Mouse (Mus musculus) lung, embryonic 14.5 days (tissue): ENCODE data around the gene Zbtb20. TPM values are rescaled to one million over a fixed set of nuclear protein-coding genes. Genes with fewer than 3 reads are reported as not detected.

Source experiments
- ATAC-seq: fragments of 200-750 bp; cut with Nextera tagmentation; 2 replicates; pipeline ENCODE4 v1.8.0; 2017; ENCODE audit warnings: mild to moderate bottlenecking, moderate TSS enrichment, moderate library complexity; ENCODE audit not compliant: insufficient read depth
- DNase-seq: peaks from one replicate; pipeline ENCODE4 v3.0.0-alpha.2; 2015
- H3K27ac ChIP-seq: fragments of 300-500 bp; sonication (generic); 2 replicates; pipeline ENCODE4 v1.5.1; 2014; ENCODE audit warnings: low read depth, mild to moderate bottlenecking, moderate library complexity
- H3K27me3 ChIP-seq: fragments of 300-500 bp; sonication (generic); 2 replicates; pipeline ENCODE4 v1.6.1; 2014; ENCODE audit warnings: low read length, control low read depth; ENCODE audit not compliant: insufficient read depth
- H3K36me3 ChIP-seq: fragments of 300-500 bp; sonication (generic); 2 replicates; pipeline ENCODE4 v1.6.1; 2014; ENCODE audit warnings: control low read depth; ENCODE audit not compliant: insufficient read depth
- H3K4me1 ChIP-seq: fragments of 300-500 bp; sonication (generic); 2 replicates; pipeline ENCODE4 v1.6.1; 2014; ENCODE audit warnings: antibody characterized with exemption, control low read depth; ENCODE audit not compliant: insufficient read depth
- H3K4me2 ChIP-seq: fragments of 300-500 bp; sonication (generic); 2 replicates; pipeline ENCODE4 v1.6.1; 2014; ENCODE audit warnings: mild to moderate bottlenecking
- H3K4me3 ChIP-seq: fragments of 300-500 bp; sonication (generic); 2 replicates; pipeline ENCODE4 v1.5.1; 2014; ENCODE audit warnings: low read depth, low read length
- H3K9ac ChIP-seq: fragments of 300-500 bp; sonication (generic); 2 replicates; pipeline ENCODE4 v1.6.1; 2014
- H3K9me3 ChIP-seq: fragments of 300-500 bp; sonication (generic); 2 replicates; pipeline ENCODE4 v1.6.1; 2016; ENCODE audit warnings: low read depth, low read length, control low read depth
- CTCF ChIP-seq: IDR thresholded peaks from 2 replicates; pipeline ENCODE4 v1.5.1; 2016; ENCODE audit warnings: antibody characterized with exemption, low read depth
- WGBS: fragments of 180-500 bp; shearing (Covaris S2); extraction: QIAGEN DNeasy Blood & Tissue Kit; methylation state at CpG from one replicate; pipeline ENCODE4 v1.1.7; 2014; 5-methylcytosine and 5-hydroxymethylcytosine counted together
- polyA plus RNA-seq: library from polyadenylated mRNA; unstranded; fragments of >200 nt; fragmentation: Nextera tagmentation; extraction: Ambion mirVana; gene quantifications from 2 replicates; pipeline ENCODE4 v1.2.1, GENCODE M21; 2014

Zbtb20 gene
- polyA plus RNA-seq, 1 experiment from 2014 or later = 17.6 TPM

- no peaks in the 10 kb centered on the region for H3K36me3 ChIP-seq
- no peaks in the 10 kb centered on the region for H3K4me1 ChIP-seq
- H3K27ac ChIP-seq = no peak overlapping the region
- 76% methylated on average over 1 of the region's 1 CpGs for WGBS
- no peak overlapping the region for H3K4me2 ChIP-seq
- TF ChIP-seq CTCF = no peak
- ATAC-seq = no peak
- no peaks in the 10 kb centered on the region for H3K27me3 ChIP-seq
- DNase-seq = no peak
- no peak overlapping the region for H3K9ac ChIP-seq
- no peaks in the 10 kb centered on the region for H3K9me3 ChIP-seq
- no peak overlapping the region for H3K4me3 ChIP-seq
Measured at GRCm38 (mm10) chr16:43094161-43094560, 218.5 kb downstream of the Zbtb20 start.

- no peak for TF ChIP-seq CTCF
- H3K36me3 ChIP-seq = no peaks in the 10 kb centered on the region
- H3K9ac ChIP-seq = no peak overlapping the region
- H3K9me3 ChIP-seq = no peaks in the 10 kb centered on the region
- no peak overlapping the region for H3K27ac ChIP-seq
- H3K27me3 ChIP-seq = no peaks in the 10 kb centered on the region
- ATAC-seq (no peak), DNase-seq (no peak)
- no peaks in the 10 kb centered on the region for H3K4me1 ChIP-seq
- no peak overlapping the region for H3K4me2 ChIP-seq
- WGBS = 89% methylated on average over 6 of the region's 6 CpGs
- H3K4me3 ChIP-seq = no peak overlapping the region
Measured at GRCm38 (mm10) chr16:43094756-43095155, 219.1 kb downstream of the Zbtb20 start.

- no peak for DNase-seq
- Histone ChIP-seq H3K4me3 (no peak overlapping the region), H3K27me3 (no peaks in the 10 kb centered on the region), H3K9me3 (no peaks in the 10 kb centered on the region), H3K4me1 (no peaks in the 10 kb centered on the region), H3K27ac (no peak overlapping the region), H3K4me2 (no peak overlapping the region), H3K9ac (no peak overlapping the region), H3K36me3 (no peaks in the 10 kb centered on the region)
- ATAC-seq = no peak
- no peak for TF ChIP-seq CTCF
Measured at GRCm38 (mm10) chr16:43096040-43096439, 220.4 kb downstream of the Zbtb20 start.

GRCm38 (mm10) chr16:43098153-43098552 lies 222.5 kb downstream of the Zbtb20 start:
- Histone ChIP-seq H3K27me3 (no peaks in the 10 kb centered on the region), H3K27ac (no peak overlapping the region), H3K4me2 (no peak overlapping the region), H3K4me1 (no peaks in the 10 kb centered on the region), H3K9ac (no peak overlapping the region), H3K36me3 (no peaks in the 10 kb centered on the region), H3K4me3 (no peak overlapping the region), H3K9me3 (no peaks in the 10 kb centered on the region)
- no peak for DNase-seq
- 87% methylated on average over 4 of the region's 4 CpGs for WGBS
- ATAC-seq = no peak
- no peak for TF ChIP-seq CTCF

- DNase-seq (no peak), ATAC-seq (no peak)
- Histone ChIP-seq H3K9ac (no peak overlapping the region), H3K27ac (no peak overlapping the region), H3K4me2 (no peak overlapping the region), H3K4me3 (no peak overlapping the region), H3K36me3 (no peaks in the 10 kb centered on the region), H3K9me3 (no peaks in the 10 kb centered on the region), H3K27me3 (no peaks in the 10 kb centered on the region), H3K4me1 (no peaks in the 10 kb centered on the region)
- 71% methylated on average over 5 of the region's 5 CpGs for WGBS
- TF ChIP-seq CTCF = no peak
Measured at GRCm38 (mm10) chr16:43098666-43099065, 223.0 kb downstream of the Zbtb20 start.

- ATAC-seq = no peak
- TF ChIP-seq CTCF = no peak
Measured at GRCm38 (mm10) chr16:43111288-43111687, 235.6 kb downstream of the Zbtb20 start.

GRCm38 (mm10) chr16:43113968-43114367 lies 238.3 kb downstream of the Zbtb20 start:
- no peaks in the 10 kb centered on the region for H3K36me3 ChIP-seq
- H3K9ac ChIP-seq = no peak overlapping the region
- no peak for ATAC-seq
- DNase-seq = no peak
- no peak overlapping the region for H3K4me2 ChIP-seq
- no peak overlapping the region for H3K4me3 ChIP-seq
- no peak overlapping the region for H3K27ac ChIP-seq
- TF ChIP-seq CTCF = no peak
- H3K27me3 ChIP-seq = no peaks in the 10 kb centered on the region
- H3K9me3 ChIP-seq = no peaks in the 10 kb centered on the region
- WGBS = 57% methylated on average over 1 of the region's 1 CpGs
- no peaks in the 10 kb centered on the region for H3K4me1 ChIP-seq

More at GRCm38 (mm10) chr16:43111288-43111687, 235.6 kb downstream of the Zbtb20 start:
- H3K9ac ChIP-seq = no peak overlapping the region
- H3K27me3 ChIP-seq = no peaks in the 10 kb centered on the region
- DNase-seq = no peak
- no peak overlapping the region for H3K4me3 ChIP-seq
- no peaks in the 10 kb centered on the region for H3K36me3 ChIP-seq
- no peaks in the 10 kb centered on the region for H3K4me1 ChIP-seq
- H3K27ac ChIP-seq = no peak overlapping the region
- H3K9me3 ChIP-seq = no peaks in the 10 kb centered on the region
- 74% methylated on average over 1 of the region's 1 CpGs for whole genome bisulfite sequencing
- H3K4me2 ChIP-seq = no peak overlapping the region

GRCm38 (mm10) chr16:43129966-43130365 lies 254.3 kb downstream of the Zbtb20 start:
- no peak for ATAC-seq
- WGBS = 77% methylated on average over 4 of the region's 4 CpGs

More at GRCm38 (mm10) chr16:43129966-43130365, 254.3 kb downstream of the Zbtb20 start:
- H3K27ac ChIP-seq = no peak overlapping the region
- DNase-seq = no peak
- no peak for TF ChIP-seq CTCF
- H3K36me3 ChIP-seq = no peaks in the 10 kb centered on the region
- no peaks in the 10 kb centered on the region for H3K9me3 ChIP-seq
- H3K9ac ChIP-seq = no peak overlapping the region
- no peak overlapping the region for H3K4me2 ChIP-seq
- H3K27me3 ChIP-seq = no peaks in the 10 kb centered on the region
- no peak overlapping the region for H3K4me3 ChIP-seq
- no peaks in the 10 kb centered on the region for H3K4me1 ChIP-seq
